Mouse (Mus musculus): ENCODE data around the gene Six6.

GRCm38 (mm10) chr12:72953858-72954257, 14.2 kb downstream of the Six6 start:
- TF ChIP-seq CTCF (IDR thresholded peaks at IDR 0.05) (no peak), EP300 (IDR thresholded peaks at IDR 0.05; ENCODE audit: insufficient read depth, low read depth, low read length) (no peak)

Measured in heart, adult 2 months (tissue).